Mouse (Mus musculus): ENCODE data around the gene Dars2.

The Dars2 gene

DNA sequence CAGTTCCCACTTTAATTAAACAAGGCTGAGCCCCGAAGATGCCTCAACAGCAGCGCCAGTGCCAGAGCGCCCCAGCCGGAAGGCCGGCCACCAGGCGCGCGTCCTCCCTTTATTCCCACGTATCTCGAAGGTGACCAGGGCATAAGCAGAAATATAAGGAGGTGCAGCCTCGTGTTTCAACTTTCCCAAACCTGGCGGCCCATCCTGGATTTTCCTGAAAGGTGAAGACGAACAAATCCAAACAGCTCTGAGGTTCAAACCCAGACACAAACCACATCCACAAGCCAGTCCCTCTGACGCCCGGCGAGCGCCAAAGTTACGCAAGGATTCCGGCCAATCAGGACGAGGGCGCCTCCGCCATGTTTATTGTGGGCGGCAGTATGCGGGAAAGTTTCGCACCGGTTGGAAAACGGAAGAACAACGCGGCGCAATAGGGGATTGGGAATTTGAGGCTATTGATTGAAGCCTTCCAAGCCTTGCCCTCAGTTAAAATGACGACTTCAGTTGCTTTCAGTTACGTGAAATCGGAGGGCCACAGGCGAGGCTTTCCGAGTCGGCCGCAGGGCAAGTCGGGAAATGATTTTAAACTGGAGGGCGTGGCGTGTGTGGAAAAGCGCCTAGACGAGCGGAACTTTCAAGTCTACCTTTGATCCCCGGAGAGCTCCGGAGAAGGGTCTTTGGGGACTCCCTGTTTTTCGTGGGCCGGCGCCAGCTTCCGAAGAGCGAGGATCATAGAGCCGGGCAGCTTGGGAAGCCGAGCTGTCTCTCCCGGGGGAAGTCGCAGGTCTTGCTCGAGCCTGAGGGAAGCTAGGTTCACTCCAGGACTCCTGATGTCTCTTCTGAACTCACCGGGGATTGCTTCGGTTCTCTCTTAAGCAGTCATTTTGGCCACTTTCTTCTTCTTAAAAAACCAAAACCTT is at the start of gene Dars2, which contains the start of gene Cenpl:
Dars2 (minus strand) TSS at position 307 of the 920 bp plus-strand sequence.
Cenpl (plus strand) TSS at position 362 of the 920 bp plus-strand sequence.
- in situ Hi-C loops (cut with MboI, MseI): no loop called here

DNA sequence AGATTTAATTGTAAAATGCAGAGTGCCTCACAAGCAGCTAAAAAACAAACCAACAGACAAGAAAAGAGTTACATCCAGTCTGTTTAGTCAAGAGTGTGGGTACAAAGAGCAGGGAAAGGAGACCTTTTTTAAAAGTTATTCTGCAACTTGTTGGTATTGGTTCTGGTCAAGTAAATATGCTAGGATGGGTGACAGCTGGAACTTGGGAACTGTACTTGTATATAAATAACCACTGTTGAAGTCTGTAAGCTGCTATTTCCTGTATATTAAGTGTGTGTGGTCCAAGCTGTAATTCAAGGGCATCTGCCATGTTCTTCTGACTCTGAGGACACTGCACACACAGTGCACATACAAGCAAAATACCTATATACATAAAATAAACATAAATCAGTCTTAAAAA is 44.1 kb upstream of the Dars2 start:
- in situ Hi-C loops (cut with MboI, MseI): no loop called here

DNA sequence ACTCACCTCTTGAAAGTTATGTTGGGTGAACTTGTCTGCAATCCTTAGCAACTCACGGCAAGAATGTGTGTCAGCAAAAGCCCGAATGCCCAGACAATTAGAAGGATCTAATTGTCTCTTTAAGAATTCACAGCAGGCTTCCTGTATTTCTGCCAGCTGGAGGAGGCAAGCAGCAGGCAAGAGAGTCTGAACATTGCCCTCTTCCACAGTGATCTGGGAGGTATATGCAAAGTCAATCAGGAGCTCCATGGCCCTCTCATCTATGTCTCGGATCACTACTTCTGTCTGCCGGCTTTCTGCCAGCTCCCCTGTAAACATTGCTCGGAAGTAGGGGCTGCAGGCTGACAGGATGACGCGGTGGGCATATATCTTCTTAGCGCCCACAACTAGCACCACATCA is 38.8 kb upstream of the Dars2 start:
- in situ Hi-C loops (cut with MboI, MseI): no loop called here

DNA sequence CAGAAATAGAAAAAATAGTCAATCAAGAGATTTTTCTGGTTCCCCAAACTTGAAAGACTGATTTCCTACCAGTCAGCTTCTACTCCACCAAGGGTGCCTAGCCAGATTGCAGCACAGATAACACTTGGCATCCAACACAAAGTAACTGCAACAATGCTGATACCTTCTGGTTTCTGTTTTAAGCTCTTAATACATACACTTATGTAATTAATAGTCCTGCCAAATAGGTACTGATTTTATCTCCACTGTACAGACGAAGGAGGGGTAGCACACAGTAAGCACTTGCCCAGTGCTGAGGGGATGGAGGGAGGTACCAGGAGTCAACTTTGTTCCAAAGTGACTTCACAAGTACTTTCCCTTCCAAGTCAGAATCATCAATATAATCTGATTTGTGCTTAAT is 33.4 kb upstream of the Dars2 start:
- in situ Hi-C loops (cut with MboI, MseI): no loop called here

DNA sequence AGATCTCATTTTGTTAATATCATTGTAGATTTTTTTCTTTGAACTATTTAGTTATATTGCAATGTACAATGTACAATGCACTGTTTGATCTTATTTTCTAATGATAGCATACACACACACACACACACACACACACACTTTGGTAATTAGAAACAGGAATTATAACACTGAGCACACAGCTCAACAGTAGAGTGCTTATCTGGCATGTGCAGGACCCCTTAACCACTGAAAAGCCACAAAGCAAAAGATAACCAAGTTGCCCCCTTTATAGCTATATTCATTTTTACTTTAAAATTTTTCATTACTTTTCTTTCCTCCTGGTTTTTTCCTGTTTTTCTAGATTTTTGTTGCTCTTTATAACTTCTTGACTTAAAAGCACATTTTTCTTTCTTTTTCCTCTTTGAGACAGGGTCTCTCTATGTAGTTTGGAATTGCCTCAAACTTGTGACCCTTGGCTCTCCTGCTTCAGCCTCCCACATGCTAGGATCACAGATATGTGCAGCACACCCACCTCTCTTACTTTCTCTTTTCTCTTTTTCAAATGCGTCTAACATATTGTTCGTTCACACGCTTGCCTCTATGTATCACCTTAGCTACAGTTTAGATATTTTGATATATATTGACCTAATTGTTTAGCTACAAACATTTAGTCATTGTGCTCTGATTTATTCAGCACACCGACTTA is 29.4 kb upstream of the Dars2 start:
- in situ Hi-C loops (cut with MboI, MseI): loop anchor here in 1 of 2 experiments (10.0 kb wide), 1 partner anchor 1615 kb away; no protein-coding TSS in a partner anchor

DNA sequence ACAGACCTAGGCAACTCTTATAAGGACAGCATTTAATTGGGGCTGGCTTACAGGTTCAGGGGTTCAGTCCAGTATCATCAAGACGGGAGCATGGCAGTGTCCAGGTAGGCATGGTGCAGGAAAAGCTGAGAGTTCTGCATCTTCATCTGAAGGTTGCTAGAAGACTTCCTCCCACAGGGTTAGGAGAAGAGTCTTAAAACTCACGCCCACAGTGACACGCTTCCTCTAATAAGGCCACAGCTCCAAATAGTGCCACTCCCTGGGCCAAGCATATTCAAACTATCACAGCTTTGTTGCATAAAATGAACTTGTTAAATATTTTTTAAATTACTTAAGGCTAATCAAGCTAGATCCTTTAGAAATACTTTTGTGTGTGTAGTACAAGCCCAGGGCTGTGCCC is 6.8 kb upstream of the Dars2 start:
- in situ Hi-C loops (cut with MboI, MseI): no loop called here

DNA sequence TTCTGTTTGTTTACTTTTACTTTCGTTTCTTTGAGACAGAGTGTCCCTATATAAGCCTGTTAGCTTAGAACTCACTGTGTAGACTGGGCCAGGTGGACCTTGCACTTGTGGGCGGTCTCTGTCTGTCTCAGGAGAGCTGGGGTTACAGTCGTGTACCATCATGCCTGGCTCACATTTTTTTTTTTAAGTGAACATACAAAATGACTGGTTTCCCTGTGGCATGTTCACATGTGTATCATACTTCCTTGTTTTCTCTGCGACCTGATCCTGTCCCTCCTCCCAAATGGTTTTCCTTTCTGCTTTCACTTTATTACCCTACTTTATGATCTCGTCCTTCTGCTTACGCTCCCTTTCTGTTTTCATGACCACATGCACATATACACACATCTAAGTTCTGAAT is 5.8 kb upstream of the Dars2 start:
- in situ Hi-C loops (cut with MboI, MseI): no loop called here

DNA sequence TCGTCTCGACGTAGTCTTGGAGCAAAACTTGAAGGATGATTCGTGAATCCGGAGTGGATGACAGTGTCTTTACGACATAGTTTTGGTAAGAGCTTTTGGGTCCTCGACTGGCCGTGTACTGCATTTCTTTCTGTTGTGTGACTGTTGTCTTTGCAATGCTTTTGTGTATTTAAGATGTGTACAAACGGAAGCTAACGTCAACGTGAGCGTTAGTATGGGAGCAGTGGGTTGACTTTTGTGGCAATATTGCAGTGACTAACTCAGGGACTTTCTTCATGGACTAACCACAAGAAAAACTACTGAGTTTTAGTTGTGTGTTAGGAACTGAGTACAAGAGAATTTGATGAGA is 788 bp upstream of the Dars2 start:
- in situ Hi-C loops (cut with MboI, MseI): no loop called here

DNA sequence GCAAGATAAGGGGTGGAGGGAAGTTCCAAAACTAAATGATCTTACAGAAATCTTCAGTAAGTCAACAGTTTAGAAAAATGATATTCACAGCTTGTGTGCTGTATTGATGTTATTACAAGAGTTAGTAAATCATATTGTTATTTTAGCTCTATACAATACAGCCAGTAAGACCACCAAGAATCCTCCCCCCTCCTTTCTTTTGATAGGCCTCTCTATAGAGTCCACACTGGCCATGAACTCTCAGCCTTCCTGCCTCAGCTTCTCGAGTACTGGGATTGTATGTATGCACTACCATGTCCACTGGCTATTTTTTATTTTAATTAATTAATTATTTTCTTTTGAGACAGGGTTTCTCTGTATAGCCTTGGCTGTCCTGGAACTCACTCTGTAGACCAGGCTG is 7.1 kb downstream of the Dars2 start:
- in situ Hi-C loops (cut with MboI, MseI): no loop called here

DNA sequence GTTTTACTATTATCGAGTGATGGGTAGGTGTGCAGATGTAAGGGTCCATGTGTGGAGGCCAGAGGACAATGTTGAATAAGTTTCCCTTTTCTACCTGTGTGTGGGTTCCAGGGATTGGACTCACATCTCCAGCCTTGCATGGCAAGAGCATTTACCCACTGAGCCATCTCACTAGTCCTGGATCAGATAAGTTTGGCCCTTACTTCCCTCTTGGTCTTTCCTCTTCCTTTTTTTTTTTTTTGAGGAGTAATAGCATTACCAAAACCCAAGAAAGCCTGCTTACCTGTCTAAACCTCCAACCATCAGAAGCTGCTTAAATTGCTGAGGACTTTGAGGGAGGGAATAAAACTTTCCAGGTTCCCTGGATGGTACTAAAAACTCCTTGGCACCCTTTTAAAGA is 13.3 kb downstream of the Dars2 start:
- in situ Hi-C loops (cut with MboI, MseI): no loop called here

DNA sequence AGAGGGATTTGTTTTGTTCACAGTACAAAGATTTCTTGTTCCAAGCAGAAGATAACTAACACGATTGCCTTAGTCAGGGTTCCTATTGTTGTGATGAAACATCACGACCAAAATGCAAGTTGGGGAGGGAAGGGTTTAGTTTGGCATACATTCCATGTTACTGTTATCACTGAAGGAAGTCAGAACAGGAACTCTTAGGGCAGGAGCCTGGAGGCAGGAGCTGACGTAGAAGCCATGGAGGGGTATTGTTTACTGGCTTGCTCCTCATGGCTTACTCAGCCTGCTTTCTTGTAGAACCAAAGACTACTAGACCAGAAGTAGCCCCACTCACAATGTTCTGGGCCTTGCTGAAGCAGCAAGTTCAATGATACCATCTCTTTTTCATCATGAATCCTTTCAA is 23.5 kb downstream of the Dars2 start:
- in situ Hi-C loops (cut with MboI, MseI): loop anchor here in 1 of 2 experiments (10.0 kb wide), 1 partner anchor 128 kb away; no protein-coding TSS in a partner anchor

DNA sequence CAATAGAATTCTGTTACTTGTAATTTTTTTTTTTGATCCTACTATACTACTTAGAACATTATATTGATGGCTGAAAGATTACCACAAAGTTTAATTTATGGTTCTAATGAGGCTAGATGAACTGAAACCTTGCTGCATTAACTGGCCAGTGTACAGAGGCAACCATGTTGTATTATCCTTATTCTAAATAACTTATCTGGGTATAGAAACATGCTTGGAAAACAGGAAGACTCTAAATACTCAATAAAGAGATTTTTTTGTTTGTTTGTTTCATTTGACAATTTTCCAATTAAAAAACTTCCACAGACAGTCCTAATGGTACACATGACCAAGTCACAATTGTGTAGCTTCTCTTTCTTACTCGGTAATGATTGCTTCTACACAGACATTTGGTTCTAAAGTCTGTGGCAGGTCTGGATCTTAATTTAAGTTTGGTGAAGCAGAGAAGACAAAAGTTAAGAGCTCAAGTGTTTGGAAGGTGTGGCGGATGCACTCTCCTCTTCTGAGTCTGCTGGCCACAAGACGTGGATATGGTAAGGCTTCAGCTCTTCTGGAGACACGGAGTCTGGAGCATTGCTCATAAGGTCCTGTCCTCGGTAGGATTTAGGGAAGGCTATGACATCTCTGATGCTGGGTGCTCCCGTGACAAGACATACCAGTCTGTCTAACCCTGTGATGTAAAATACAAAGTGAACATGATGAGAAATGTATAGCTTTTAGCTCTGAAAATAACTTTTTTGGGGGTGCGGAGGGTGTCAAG is 29.0 kb downstream of the Dars2 start:
- in situ Hi-C loops (cut with MboI, MseI): loop anchor here in 1 of 2 experiments (10.0 kb wide), 1 partner anchor 133 kb away; no protein-coding TSS in a partner anchor

DNA sequence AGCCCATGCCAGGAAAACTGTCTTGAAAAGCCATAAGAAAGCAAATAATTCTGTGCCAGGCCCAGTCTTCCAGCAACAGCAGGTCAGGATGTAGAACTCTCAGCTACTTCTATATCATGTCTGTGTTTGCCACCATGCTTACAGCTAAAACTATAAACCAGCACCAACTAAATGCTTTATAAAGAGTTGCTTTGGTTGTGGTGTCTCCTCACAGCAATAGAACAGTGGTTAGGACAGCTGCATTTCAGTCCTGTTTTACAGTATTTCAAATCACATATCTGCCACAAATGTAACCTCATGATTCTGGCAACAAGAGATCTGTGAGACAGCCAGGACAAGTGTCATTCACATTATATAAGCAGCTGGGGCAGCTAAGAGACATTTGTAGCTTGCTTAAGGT is 29.6 kb downstream of the Dars2 start:
- in situ Hi-C loops (cut with MboI, MseI): loop anchor here in 1 of 2 experiments (10.0 kb wide), 1 partner anchor 134 kb away; no protein-coding TSS in a partner anchor

DNA sequence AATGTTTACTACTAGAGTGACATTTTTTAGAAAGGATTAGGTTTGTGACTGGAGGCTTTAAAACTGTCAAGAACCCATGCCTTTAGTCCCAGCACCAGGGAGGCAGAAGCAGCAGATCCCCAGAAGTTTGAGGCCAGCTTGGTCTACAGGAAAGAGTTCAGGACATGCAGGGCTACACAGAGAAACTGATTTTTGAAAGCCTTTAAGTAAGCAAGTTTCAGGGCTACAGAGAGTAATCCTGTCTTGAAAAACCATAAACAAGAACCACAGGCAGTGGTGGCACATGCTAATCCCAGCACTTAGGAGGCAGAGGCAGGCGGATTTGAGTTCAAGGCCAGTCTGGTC is 30.1 kb downstream of the Dars2 start:
- in situ Hi-C loops (cut with MboI, MseI): loop anchor here in 1 of 2 experiments (10.0 kb wide), 1 partner anchor 134 kb away; no protein-coding TSS in a partner anchor

DNA sequence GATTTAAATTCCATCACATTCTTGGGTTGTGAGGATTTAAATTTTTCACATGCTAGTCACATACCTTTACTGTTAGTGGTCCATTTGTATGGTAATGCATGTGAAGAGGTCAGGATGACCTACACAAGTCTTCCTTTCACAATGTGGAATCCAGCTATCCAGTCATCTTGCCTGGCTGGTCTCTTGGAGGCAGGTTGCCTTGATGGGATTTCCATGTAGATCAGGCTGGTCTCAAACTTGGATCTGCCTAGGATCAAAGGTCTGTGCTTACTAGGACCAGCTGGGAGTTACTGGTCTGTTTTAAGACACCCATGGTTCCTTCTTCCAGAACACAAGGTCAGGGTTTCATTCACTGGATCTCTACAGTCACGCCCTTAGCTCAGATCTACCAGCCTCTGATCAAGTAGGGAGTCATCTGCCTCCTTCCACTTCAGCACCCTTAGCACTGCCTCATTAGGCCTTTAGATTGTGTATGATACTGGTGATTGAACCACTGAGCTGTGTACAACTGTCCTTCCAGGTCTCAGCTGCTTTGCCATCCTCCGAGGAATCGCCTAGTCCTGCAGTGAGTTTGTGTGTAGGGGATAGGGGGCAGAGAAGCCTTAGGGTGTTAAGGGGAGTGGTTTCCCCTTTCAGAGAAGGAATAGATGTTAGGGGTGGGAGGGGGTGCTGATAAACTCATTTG is 30.6 kb downstream of the Dars2 start:
- in situ Hi-C loops (cut with MboI, MseI): loop anchor here in 1 of 2 experiments (10.0 kb wide), 1 partner anchor 135 kb away; no protein-coding TSS in a partner anchor

DNA sequence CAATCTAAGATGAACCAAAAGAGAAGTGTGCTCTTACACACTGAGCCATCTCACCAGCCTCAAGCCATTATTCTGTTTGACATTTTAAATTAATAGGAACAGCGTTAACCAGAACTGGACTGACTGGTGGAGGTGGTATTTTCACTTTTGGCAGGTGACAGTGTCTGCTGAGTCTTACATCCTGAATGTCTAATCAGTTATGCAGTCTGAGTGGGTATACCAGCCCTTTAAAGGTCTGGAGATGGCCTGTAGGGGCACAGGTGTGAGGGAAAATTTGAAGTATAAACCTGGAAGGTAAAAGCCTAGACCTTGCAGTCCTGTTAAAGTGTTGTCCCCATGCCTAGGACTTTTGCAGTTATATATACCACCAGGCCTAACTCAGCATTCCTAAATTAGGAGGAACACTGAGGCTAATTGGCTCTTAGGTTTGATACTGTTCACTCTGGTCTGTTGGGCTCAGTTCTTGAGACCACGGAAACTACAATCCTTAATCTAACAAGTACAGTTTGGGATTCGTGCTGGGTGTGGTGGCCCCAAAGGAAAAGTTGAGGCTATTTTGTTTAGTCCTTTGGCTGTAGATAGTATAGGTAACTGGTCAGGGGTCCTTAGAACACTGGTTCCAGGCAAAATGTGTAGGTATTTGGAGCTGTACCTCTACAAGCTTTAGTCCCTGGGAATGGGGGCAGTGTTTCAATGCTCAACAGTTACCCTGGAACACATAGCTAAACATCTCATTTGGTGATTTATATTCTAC is 31.3 kb downstream of the Dars2 start:
- in situ Hi-C loops (cut with MboI, MseI): no loop called here

DNA sequence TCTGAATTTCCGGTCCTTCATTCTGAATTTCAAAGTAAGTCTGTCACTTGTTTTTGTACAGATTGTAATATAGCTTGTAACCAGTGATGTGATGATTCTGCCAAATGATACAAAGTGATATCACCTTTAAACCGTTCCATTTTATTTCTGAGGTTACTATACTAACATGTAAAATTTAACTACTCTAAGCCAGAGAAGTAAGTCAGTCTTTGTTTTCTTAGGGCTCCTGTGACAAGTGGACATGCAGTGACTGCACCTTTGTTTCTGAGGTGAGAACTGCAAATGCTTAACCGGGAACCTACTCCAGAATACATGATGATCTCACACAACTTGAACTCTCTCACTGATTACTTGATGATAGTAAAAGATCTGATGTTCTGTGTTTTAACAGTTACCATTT is 32.5 kb downstream of the Dars2 start:
- in situ Hi-C loops (cut with MboI, MseI): no loop called here

DNA sequence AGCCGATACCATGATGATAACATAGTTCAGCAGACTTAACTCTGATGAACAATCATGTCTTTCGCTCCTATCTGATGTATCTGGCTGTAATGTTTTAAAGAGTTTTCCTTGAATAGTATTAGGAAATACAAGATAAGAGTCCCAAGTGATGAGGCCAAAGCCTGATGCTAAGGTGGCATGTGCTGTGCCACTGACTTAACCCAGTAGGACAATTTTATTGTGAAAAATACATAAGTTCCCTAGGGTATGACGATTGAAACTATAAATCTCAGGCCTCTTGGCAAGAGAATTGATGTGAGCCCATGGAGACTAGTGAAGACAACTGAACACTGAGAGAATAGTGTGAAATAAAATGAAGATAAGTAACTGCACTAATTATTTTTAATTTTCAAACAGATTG is 32.9 kb downstream of the Dars2 start:
- in situ Hi-C loops (cut with MboI, MseI): no loop called here

DNA sequence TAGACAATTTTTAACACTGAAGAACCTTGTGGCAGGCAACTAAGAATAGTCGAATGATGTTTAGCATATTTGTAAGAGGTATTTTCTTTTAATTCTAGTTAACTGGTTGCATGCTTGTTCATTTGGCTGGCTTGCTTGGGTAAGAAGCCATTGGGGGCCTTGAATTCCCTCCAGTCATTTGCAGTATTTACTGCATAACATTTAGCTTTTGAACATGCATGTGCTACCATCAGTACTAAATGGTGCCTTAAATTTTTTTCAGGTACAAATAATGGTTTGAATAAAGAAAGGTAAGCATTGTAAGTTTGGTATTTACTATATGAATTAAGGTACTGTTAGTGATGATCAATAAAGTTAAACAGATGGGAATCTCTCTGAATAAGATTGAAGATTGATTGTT is 33.4 kb downstream of the Dars2 start:
- in situ Hi-C loops (cut with MboI, MseI): no loop called here

DNA sequence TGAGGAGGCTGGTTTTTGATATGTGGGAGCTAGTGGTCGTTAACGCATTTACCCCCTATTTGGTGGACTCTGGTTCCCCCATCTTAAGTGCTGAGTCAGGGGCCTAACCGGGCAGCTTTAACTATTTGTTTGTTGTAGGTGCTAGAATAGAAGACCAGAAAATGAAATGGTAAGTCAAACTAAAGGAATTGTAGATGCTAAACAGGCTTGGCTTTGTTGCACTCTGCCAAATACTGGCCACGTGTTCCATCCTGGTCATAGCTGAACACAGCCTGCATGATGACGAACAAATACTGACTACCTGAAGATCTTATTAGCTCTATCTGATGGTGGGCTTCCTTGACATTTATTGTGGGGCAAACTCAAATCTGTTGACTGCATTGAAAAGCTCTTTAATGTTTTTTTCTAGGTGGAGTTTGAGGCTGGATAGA is 34.0 kb downstream of the Dars2 start:
- in situ Hi-C loops (cut with MboI, MseI): no loop called here
